Mouse (Mus musculus) intestine, postnatal 0 days (tissue): ENCODE data around the gene Lbhd2. TPM values are rescaled to one million over a fixed set of nuclear protein-coding genes. Genes with fewer than 3 reads are reported as not detected.

Source experiments
- ATAC-seq: fragments of 200-750 bp; cut with Nextera tagmentation; 2 replicates; pipeline ENCODE4 v1.8.0; 2017; ENCODE audit warnings: mild to moderate bottlenecking, moderate TSS enrichment, moderate library complexity
- H3K27ac ChIP-seq: fragments of 300-500 bp; sonication (generic); 2 replicates; pipeline ENCODE4 v1.5.1; 2014; ENCODE audit warnings: mild to moderate bottlenecking, low read depth, low read length, moderate library complexity
- H3K27me3 ChIP-seq: fragments of 300-500 bp; sonication (generic); replicated peaks from 2 replicates; pipeline ENCODE4 v1.6.1; 2014; ENCODE audit warnings: low read length, mixed read lengths; ENCODE audit not compliant: control insufficient read depth, insufficient read depth
- H3K36me3 ChIP-seq: fragments of 300-500 bp; sonication (generic); 2 replicates; pipeline ENCODE4 v1.6.1; 2014; ENCODE audit warnings: mild to moderate bottlenecking, moderate library complexity; ENCODE audit not compliant: control insufficient read depth, insufficient read depth
- H3K4me1 ChIP-seq: fragments of 300-500 bp; sonication (generic); replicated peaks from 2 replicates; pipeline ENCODE4 v1.6.1; 2014; ENCODE audit warnings: antibody characterized with exemption, low read length, mixed read lengths; ENCODE audit not compliant: control insufficient read depth, insufficient read depth
- H3K4me2 ChIP-seq: fragments of 300-500 bp; sonication (generic); replicated peaks from 2 replicates; pipeline ENCODE4 v1.6.1; 2014; ENCODE audit warnings: low read depth, mild to moderate bottlenecking, moderate library complexity
- H3K4me3 ChIP-seq: fragments of 300-500 bp; sonication (generic); 2 replicates; pipeline ENCODE4 v1.5.1; 2014; ENCODE audit warnings: low read depth, low read length
- H3K9ac ChIP-seq: fragments of 300-500 bp; sonication (generic); 2 replicates; pipeline ENCODE4 v1.6.1; 2014; ENCODE audit warnings: mild to moderate bottlenecking, low read depth, low read length
- H3K9me3 ChIP-seq: fragments of 300-500 bp; sonication (generic); 2 replicates; pipeline ENCODE4 v1.6.1; 2016; ENCODE audit warnings: mixed run types; ENCODE audit not compliant: control insufficient read depth
- CTCF ChIP-seq: sonication (generic); IDR thresholded peaks from 2 replicates; pipeline ENCODE4 v1.5.1; 2016; ENCODE audit warnings: low read depth, mild to moderate bottlenecking, control low read depth, antibody characterized with exemption, moderate library complexity
- WGBS: fragments of 180-500 bp; shearing (Covaris S2); extraction: QIAGEN DNeasy Blood & Tissue Kit; methylation state at CpG from one replicate; pipeline ENCODE4 v1.1.7; 2014; 5-methylcytosine and 5-hydroxymethylcytosine counted together
- polyA plus RNA-seq: library from polyadenylated mRNA; unstranded; fragments of >200 nt; fragmentation: Nextera tagmentation; extraction: Ambion mirVana; gene quantifications from 2 replicates; pipeline ENCODE4 v1.2.1, GENCODE M21; 2015

The Lbhd2 gene
- polyA plus RNA-seq, 1 experiment from 2014 or later, result 2.8 TPM

- WGBS, result 77% methylated on average over 7 of the region's 7 CpGs
- Histone ChIP-seq H3K27me3 (no peaks in the 10 kb centered on the region), H3K4me1 (peaks cover 23% of the 10 kb centered on the region), H3K4me3 (no peak overlapping the region), H3K9me3 (no peaks in the 10 kb centered on the region), H3K9ac (no peak overlapping the region), H3K27ac (no peak overlapping the region), H3K4me2 (no peak overlapping the region), H3K36me3 (no peaks in the 10 kb centered on the region; the same call in 1 of the 2 replicates)
- ATAC-seq, result no peak
- TF ChIP-seq CTCF, result no peak
Measured at GRCm38 (mm10) chr12:111371905-111372304, 34.7 kb upstream of the Lbhd2 start.

GRCm38 (mm10) chr12:111373411-111373810 is 33.2 kb upstream of the Lbhd2 start:
- Histone ChIP-seq H3K9ac (no peak overlapping the region), H3K27ac (no peak overlapping the region), H3K27me3 (no peaks in the 10 kb centered on the region), H3K9me3 (no peaks in the 10 kb centered on the region), H3K36me3 (no peaks in the 10 kb centered on the region; the same call in 1 of the 2 replicates), H3K4me2 (peak overlapping the region; percentile 70), H3K4me1 (peaks cover 20% of the 10 kb centered on the region), H3K4me3 (no peak overlapping the region)
- 27% methylated on average over 6 of the region's 6 CpGs for WGBS
- TF ChIP-seq CTCF, result no peak
- no peak for ATAC-seq

GRCm38 (mm10) chr12:111374727-111375126 is 31.9 kb upstream of the Lbhd2 start:
- no peak overlapping the region for H3K27ac ChIP-seq
- peak overlapping the region; percentile 70 for H3K4me2 ChIP-seq
- peaks cover 13% of the 10 kb centered on the region for H3K4me1 ChIP-seq
- H3K9ac ChIP-seq, result no peak overlapping the region
- 28% methylated on average over 10 of the region's 10 CpGs for WGBS
- no peaks in the 10 kb centered on the region for H3K27me3 ChIP-seq
- H3K9me3 ChIP-seq, result no peaks in the 10 kb centered on the region
- no peaks in the 10 kb centered on the region for H3K36me3 ChIP-seq
- TF ChIP-seq CTCF, result no peak
- H3K4me3 ChIP-seq, result 0 out of 2 replicates have a peak overlapping the region, but pooled peaks have one; percentile 96
- ATAC-seq, result no peak

- H3K4me3 ChIP-seq, result peak overlapping the region; percentile 96
- 25% methylated on average over 12 of the region's 12 CpGs for WGBS
- H3K4me1 ChIP-seq, result peaks cover 12% of the 10 kb centered on the region
- no peaks in the 10 kb centered on the region for H3K9me3 ChIP-seq
- no peak for TF ChIP-seq CTCF
- peak overlapping the region; percentile 70 for H3K4me2 ChIP-seq
- peak overlapping the region; percentile 100 for H3K27ac ChIP-seq
- H3K27me3 ChIP-seq, result no peaks in the 10 kb centered on the region
- peak overlapping the region; percentile 97 for H3K9ac ChIP-seq
- no peaks in the 10 kb centered on the region for H3K36me3 ChIP-seq
- no peak for ATAC-seq
Measured at GRCm38 (mm10) chr12:111375559-111375958, 31.1 kb upstream of the Lbhd2 start.

GRCm38 (mm10) chr12:111376053-111376452 is 30.6 kb upstream of the Lbhd2 start:
- Histone ChIP-seq H3K9me3 (no peaks in the 10 kb centered on the region), H3K4me3 (peak overlapping the region; percentile 96), H3K9ac (peak overlapping the region; percentile 97), H3K4me2 (peak overlapping the region; percentile 70), H3K36me3 (no peaks in the 10 kb centered on the region), H3K27me3 (no peaks in the 10 kb centered on the region), H3K4me1 (peaks cover 10% of the 10 kb centered on the region), H3K27ac (peak overlapping the region; percentile 100)
- 8% methylated on average over 6 of the region's 6 CpGs for WGBS
- ATAC-seq, result no peak
- TF ChIP-seq CTCF, result no peak

GRCm38 (mm10) chr12:111376826-111377331 is 29.7 kb upstream of the Lbhd2 start:
- Histone ChIP-seq H3K36me3 (no peaks in the 10 kb centered on the region), H3K27ac (peak overlapping the region; percentile 100), H3K4me1 (peaks cover 10% of the 10 kb centered on the region), H3K4me2 (peak overlapping the region; percentile 70), H3K9ac (peak overlapping the region; percentile 97), H3K9me3 (no peaks in the 10 kb centered on the region), H3K27me3 (no peaks in the 10 kb centered on the region), H3K4me3 (peak overlapping the region; percentile 96)
- peak; percentile 37 for ATAC-seq
- no peak for TF ChIP-seq CTCF
- WGBS, result under 1% methylated on average over 45 of the region's 49 CpGs
